Mouse (Mus musculus): ENCODE measurements around the gene Zbtb37.
A peak's percentile ranks its signal among the peaks of the same experiment; 100 is the strongest.

Gene Zbtb37

GRCm38 (mm10) chr1:161034435-161035280 is at the start of gene Zbtb37:
Gene Zbtb37, minus strand, starts transcription at chr1:161034849.
- peak; percentile 100 for DNase-seq

- DNase-seq, result no peak
Observed at GRCm38 (mm10) chr1:161077243-161077642, 42.6 kb upstream of the Zbtb37 start.

- no peak for DNase-seq
Observed at GRCm38 (mm10) chr1:161076238-161076637, 41.6 kb upstream of the Zbtb37 start.

- DNase-seq, result no peak
Observed at GRCm38 (mm10) chr1:161071272-161071620, 36.6 kb upstream of the Zbtb37 start.

- peak; percentile 91 to 94 for DNase-seq
Observed at GRCm38 (mm10) chr1:161070352-161071271, 36.0 kb upstream of the Zbtb37 start, which contains the start of the genes Dars2 and Cenpl. Gene Dars2, minus strand, starts transcription at chr1:161070658. Gene Cenpl, plus strand, starts transcription at chr1:161070713.

GRCm38 (mm10) chr1:161063351-161063750 is 28.7 kb upstream of the Zbtb37 start:
- DNase-seq, result no peak

GRCm38 (mm10) chr1:161057164-161057563 is 22.5 kb upstream of the Zbtb37 start:
- no peak for DNase-seq

- no peak for DNase-seq
Observed at GRCm38 (mm10) chr1:161046972-161047371, 12.3 kb upstream of the Zbtb37 start.

GRCm38 (mm10) chr1:161041261-161042020 is 6.8 kb upstream of the Zbtb37 start:
- DNase-seq, result no peak

- DNase-seq, result no peak
Observed at GRCm38 (mm10) chr1:161040855-161041254, 6.2 kb upstream of the Zbtb37 start.

GRCm38 (mm10) chr1:161040426-161040770 is 5.7 kb upstream of the Zbtb37 start:
- no peak for DNase-seq

GRCm38 (mm10) chr1:161039741-161040425 is 5.2 kb upstream of the Zbtb37 start:
- DNase-seq, result no peak

GRCm38 (mm10) chr1:161038968-161039721 is 4.5 kb upstream of the Zbtb37 start:
- DNase-seq, result no peak

- no peak for DNase-seq
Observed at GRCm38 (mm10) chr1:161038004-161038403, 3.4 kb upstream of the Zbtb37 start.

- no peak for DNase-seq
Observed at GRCm38 (mm10) chr1:161037599-161037998, 3.0 kb upstream of the Zbtb37 start.

GRCm38 (mm10) chr1:161037026-161037425 is 2.4 kb upstream of the Zbtb37 start:
- no peak for DNase-seq

- DNase-seq, result no peak
Observed at GRCm38 (mm10) chr1:161036411-161036841, 1.8 kb upstream of the Zbtb37 start.

- no peak for DNase-seq
Observed at GRCm38 (mm10) chr1:161035786-161036404, 1.2 kb upstream of the Zbtb37 start.

- DNase-seq, result no peak
Observed at GRCm38 (mm10) chr1:161035281-161035785, 684 bp upstream of the Zbtb37 start.

GRCm38 (mm10) chr1:161033856-161034434 is 704 bp downstream of the Zbtb37 start:
- no peak for DNase-seq
